Mouse (Mus musculus): ENCODE data around the gene Ubqln4.

DNA sequence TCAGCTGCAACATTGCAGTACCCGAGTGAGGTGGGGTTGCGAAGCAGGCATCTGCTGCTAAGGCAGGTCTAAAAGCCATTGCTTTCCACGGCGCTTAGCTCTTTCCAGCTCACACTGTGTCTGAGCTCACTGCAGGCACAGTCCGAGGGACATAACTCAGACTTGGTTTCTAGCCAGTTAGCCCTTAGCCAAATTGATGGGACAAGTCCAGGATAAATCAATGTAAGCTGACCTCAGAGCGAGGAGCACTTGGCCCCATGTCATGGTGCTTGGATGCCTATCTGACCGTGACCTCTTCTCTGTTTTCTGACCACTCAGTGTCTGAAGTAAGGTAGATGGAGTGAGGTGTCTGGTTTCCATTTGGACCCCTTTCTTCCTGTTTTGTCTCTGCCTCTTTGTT is 10.4 kb downstream of the Ubqln4 start:
- TF ChIP-seq CTCF (conservative IDR thresholded peaks at IDR 0.05; ENCODE audit: low read length): no peak
- no peak for TF ChIP-seq POU5F1 (IDR thresholded peaks at IDR 0.05; ENCODE audit: borderline replicate concordance, low read length)
- no peak for TF ChIP-seq NANOG (IDR thresholded peaks at IDR 0.05; ENCODE audit: borderline replicate concordance, low read length)

Data from E14TG2a.4 (cell line).